Mouse (Mus musculus): ENCODE measurements around the gene Meis3. TPM values are rescaled to one million over a fixed set of nuclear protein-coding genes. Genes with fewer than 3 reads are reported as not detected.

Gene Meis3
- total RNA-seq, 2 experiments from 2014 or later, result 39.8 to 42.6 TPM

- no peak for TF ChIP-seq CTCF (IDR thresholded peaks at IDR 0.05)
- Histone ChIP-seq H3K4me3 (no peak overlapping the region), H3K27ac (no peak overlapping the region)
- DNase-seq (ENCODE audit: extremely low spot score in 1 of 2, low spot score in 2 of 2), result no peak
- intact Hi-C loops (cut with DNase I), result no loop called here
These were observed 55.0 kb downstream of the Meis3 start for GRCm38 (mm10) chr7:16229869-16230268.

Other genes with a start within 250 kb of the Meis3 start
- 100 to 1,000 TPM; 108 to 113 TPM for gene Nop53, start 229.0 kb upstream of the Meis3 start, total RNA-seq (2021)
- gene Ehd2, start 207.5 kb upstream of the Meis3 start, total RNA-seq (2021), result 1 to 10 TPM; 6.4 to 6.7 TPM
- 10 to 100 TPM; 14.5 to 15.4 TPM for gene Bicra, start 127.2 kb upstream of the Meis3 start, total RNA-seq (2021)
- under 1 TPM; 0.77 to 0.97 TPM for gene Zfp541, start 113.3 kb upstream of the Meis3 start, total RNA-seq (2021)
- gene Napa, start 76.6 kb upstream of the Meis3 start, total RNA-seq (2021), result 100 to 1,000 TPM; 269 to 280 TPM
- gene Kptn, start 55.2 kb upstream of the Meis3 start, total RNA-seq (2021), result 10 to 100 TPM; 42.9 to 46.3 TPM
- 100 to 1,000 TPM; 226 TPM for gene Slc8a2, start 45.3 kb upstream of the Meis3 start, total RNA-seq (2021)
- gene Dhx34, start 46.9 kb downstream of the Meis3 start, total RNA-seq (2021), result 10 to 100 TPM; 12.7 to 12.8 TPM
- gene C5ar2, start 69.1 kb downstream of the Meis3 start, total RNA-seq (2021), result under 1 TPM; 0.42 to 0.54 TPM
- gene C5ar1, start 84.5 kb downstream of the Meis3 start, total RNA-seq (2021), result 1 to 10 TPM; 1.3 to 1.7 TPM
- gene Inafm1, start 98.5 kb downstream of the Meis3 start, total RNA-seq (2021), result 10 to 100 TPM; 36.7 to 41.3 TPM
- gene Ccdc9, start 111.7 kb downstream of the Meis3 start, total RNA-seq (2021), result 10 to 100 TPM; 94.3 to 95.1 TPM
- gene Bbc3, start 133.3 kb downstream of the Meis3 start, total RNA-seq (2021), result 1 to 10 TPM; 9.1 to 9.7 TPM
- gene Sae1, start 212.7 kb downstream of the Meis3 start, total RNA-seq (2021), result 100 to 1,000 TPM; 100 to 105 TPM
- 10 to 100 TPM; 58.3 to 58.7 TPM for gene Zc3h4, start 225.8 kb downstream of the Meis3 start, total RNA-seq (2021)